15 mouse cellular contexts compared by ENCODE assay signal in genomic region chr13:29580780-29581179, GRCm38 (mm10).
"Had no signal": no experiment of that assay in that cellular context is flagged by ENCODE, and none has a peak within 500 bp of the region (broad histone marks: within the 10 kb centered on the region; RNA-seq: fewer than 3 reads in every experiment).

No protein-coding gene starts in this region.

- DNase-seq: retina, postnatal 1 day; right cerebral cortex, adult 18-20 months; right cerebral cortex, postnatal 14 days; right cerebral cortex, postnatal 25 days; right cerebral cortex, postnatal 4 days; spleen, adult 18-20 months; thymus, adult 18-20 months; thymus, adult 2 months; thymus, postnatal 14 days; thymus, postnatal 25 days; thymus, postnatal 36 days; thymus, postnatal 4 days had no signal

- H3K9ac ChIP-seq: neural tube, embryonic 15.5 days; stomach, embryonic 15.5 days had no signal

- H3K4me2 ChIP-seq: neural tube, embryonic 15.5 days; stomach, embryonic 15.5 days had no signal

- H3K27me3 ChIP-seq: neural tube, embryonic 15.5 days; stomach, embryonic 15.5 days had no signal

- H3K9me3 ChIP-seq: neural tube, embryonic 15.5 days; stomach, embryonic 15.5 days had no signal

- H3K4me3 ChIP-seq: neural tube, embryonic 15.5 days; stomach, embryonic 15.5 days had no signal

- H3K27ac ChIP-seq: neural tube, embryonic 15.5 days; stomach, embryonic 15.5 days; stomach, postnatal 0 days had no signal

- H3K4me1 ChIP-seq: stomach, embryonic 15.5 days had no signal

- H3K36me3 ChIP-seq: neural tube, embryonic 15.5 days; stomach, embryonic 15.5 days had no signal
